Mouse (Mus musculus) lung, embryonic 16.5 days (tissue): ENCODE results near the gene Smtnl2. TPM values are rescaled to one million over a fixed set of nuclear protein-coding genes. Genes with fewer than 3 reads are reported as not detected.

ENCODE experiments used
- ATAC-seq: fragments of 200-750 bp; cut with Nextera tagmentation; 2 replicates; pipeline ENCODE4 v1.8.0; 2017; ENCODE audit warnings: low read depth, mild to moderate bottlenecking, moderate library complexity
- H3K27ac ChIP-seq: fragments of 300-500 bp; sonication (generic); 2 replicates; pipeline ENCODE4 v1.5.1; 2014; ENCODE audit warnings: mild to moderate bottlenecking, control low read depth, low read length
- H3K27me3 ChIP-seq: fragments of 300-500 bp; sonication (generic); 2 replicates; pipeline ENCODE4 v1.6.1; 2014; ENCODE audit warnings: low read depth, low read length, mixed read lengths; ENCODE audit not compliant: control insufficient read depth, insufficient read depth
- H3K36me3 ChIP-seq: fragments of 300-500 bp; sonication (generic); 2 replicates; pipeline ENCODE4 v1.6.1; 2014; ENCODE audit warnings: low read length; ENCODE audit not compliant: control insufficient read depth, insufficient read depth
- H3K4me1 ChIP-seq: fragments of 300-500 bp; sonication (generic); replicated peaks from 2 replicates; pipeline ENCODE4 v1.6.1; 2014; ENCODE audit warnings: low read length, mixed read lengths; ENCODE audit not compliant: control insufficient read depth, insufficient read depth
- H3K4me2 ChIP-seq: fragments of 300-500 bp; sonication (generic); 2 replicates; pipeline ENCODE4 v1.6.1; 2014; ENCODE audit warnings: low read depth, low read length, control low read depth
- H3K4me3 ChIP-seq: fragments of 300-500 bp; sonication (generic); 2 replicates; pipeline ENCODE4 v1.5.1; 2014; ENCODE audit warnings: mild to moderate bottlenecking, low read length, control low read depth
- H3K9ac ChIP-seq: fragments of 300-500 bp; sonication (generic); 2 replicates; pipeline ENCODE4 v1.6.1; 2014; ENCODE audit warnings: low read length, control low read depth
- H3K9me3 ChIP-seq: fragments of 300-500 bp; sonication (generic); 2 replicates; pipeline ENCODE4 v1.6.1; 2016; ENCODE audit warnings: low read length; ENCODE audit not compliant: control insufficient read depth
- WGBS: fragments of 180-500 bp; shearing (Covaris S2); extraction: QIAGEN DNeasy Blood & Tissue Kit; methylation state at CpG from one replicate; pipeline ENCODE4 v1.1.7; 2014; 5-methylcytosine and 5-hydroxymethylcytosine counted together
- polyA plus RNA-seq: library from polyadenylated mRNA; unstranded; fragments of >200 nt; fragmentation: Nextera tagmentation; extraction: Ambion mirVana; gene quantifications from 2 replicates; pipeline ENCODE4 v1.2.1, GENCODE M21; 2015

The Smtnl2 gene
- polyA plus RNA-seq, 1 experiment from 2014 or later: 136 TPM

- 49% methylated on average over 4 of the region's 4 CpGs for WGBS
- H3K4me2 ChIP-seq: no peak overlapping the region
- no peaks in the 10 kb centered on the region for H3K36me3 ChIP-seq
- no peak for ATAC-seq
- H3K4me1 ChIP-seq: peaks cover 17% of the 10 kb centered on the region
- no peak overlapping the region for H3K27ac ChIP-seq
- no peaks in the 10 kb centered on the region for H3K27me3 ChIP-seq
- no peak overlapping the region for H3K9ac ChIP-seq
- no peaks in the 10 kb centered on the region for H3K9me3 ChIP-seq
- no peak overlapping the region for H3K4me3 ChIP-seq
Measured at GRCm38 (mm10) chr11:72417376-72417775, 5.9 kb upstream of the Smtnl2 start.

GRCm38 (mm10) chr11:72416666-72417065 is 5.2 kb upstream of the Smtnl2 start:
- Histone ChIP-seq H3K4me3 (no peak overlapping the region), H3K4me2 (no peak overlapping the region), H3K9ac (no peak overlapping the region), H3K4me1 (peaks cover 23% of the 10 kb centered on the region), H3K9me3 (no peaks in the 10 kb centered on the region), H3K27ac (no peak overlapping the region), H3K36me3 (no peaks in the 10 kb centered on the region), H3K27me3 (no peaks in the 10 kb centered on the region)
- no peak for ATAC-seq
- 73% methylated on average over 5 of the region's 5 CpGs for WGBS

- Histone ChIP-seq H3K9me3 (no peaks in the 10 kb centered on the region), H3K4me3 (no peak overlapping the region), H3K4me1 (peaks cover 23% of the 10 kb centered on the region), H3K27me3 (no peaks in the 10 kb centered on the region), H3K9ac (no peak overlapping the region), H3K36me3 (no peaks in the 10 kb centered on the region), H3K4me2 (no peak overlapping the region), H3K27ac (no peak overlapping the region)
- 52% methylated on average over 8 of the region's 8 CpGs for WGBS
- ATAC-seq: no peak
Measured at GRCm38 (mm10) chr11:72415155-72415554, 3.6 kb upstream of the Smtnl2 start.

GRCm38 (mm10) chr11:72413601-72414190 is 2.2 kb upstream of the Smtnl2 start:
- H3K4me2 ChIP-seq: no peak overlapping the region
- no peaks in the 10 kb centered on the region for H3K9me3 ChIP-seq
- H3K4me3 ChIP-seq: no peak overlapping the region
- no peak for ATAC-seq
- no peaks in the 10 kb centered on the region for H3K27me3 ChIP-seq
- H3K9ac ChIP-seq: 0 out of 2 replicates have a peak overlapping the region, but pooled peaks have one; percentile 21
- H3K27ac ChIP-seq: peak overlapping the region; percentile 58
- 64% methylated on average over 5 of the region's 5 CpGs for WGBS
- H3K4me1 ChIP-seq: peaks cover 30% of the 10 kb centered on the region
- no peaks in the 10 kb centered on the region for H3K36me3 ChIP-seq

GRCm38 (mm10) chr11:72413016-72413415 is 1.5 kb upstream of the Smtnl2 start:
- Histone ChIP-seq H3K27me3 (no peaks in the 10 kb centered on the region), H3K9ac (peak overlapping the region; percentile 21; the same call in 1 of the 2 replicates), H3K4me2 (no peak overlapping the region), H3K27ac (peak overlapping the region; percentile 58), H3K4me3 (no peak overlapping the region), H3K9me3 (no peaks in the 10 kb centered on the region), H3K4me1 (peaks cover 37% of the 10 kb centered on the region), H3K36me3 (no peaks in the 10 kb centered on the region)
- 40% methylated on average over 7 of the region's 7 CpGs for WGBS
- 0 out of 2 replicates have a peak, but pooled peaks have one; percentile 4 for ATAC-seq

GRCm38 (mm10) chr11:72411945-72412344 is 432 bp upstream of the Smtnl2 start:
- H3K9me3 ChIP-seq: no peaks in the 10 kb centered on the region
- WGBS: 14% methylated on average over 9 of the region's 9 CpGs
- H3K27ac ChIP-seq: 0 out of 2 replicates have a peak overlapping the region, but pooled peaks have one; percentile 5
- peak overlapping the region; percentile 96 for H3K4me3 ChIP-seq
- H3K9ac ChIP-seq: peak overlapping the region; percentile 93; the same call in 1 of the 2 replicates
- H3K4me2 ChIP-seq: peak overlapping the region; percentile 92
- H3K36me3 ChIP-seq: no peaks in the 10 kb centered on the region
- peaks cover 47% of the 10 kb centered on the region for H3K4me1 ChIP-seq
- 0 out of 2 replicates have a peak, but pooled peaks have one; percentile 0 for ATAC-seq
- no peaks in the 10 kb centered on the region for H3K27me3 ChIP-seq

- Histone ChIP-seq H3K36me3 (no peaks in the 10 kb centered on the region), H3K4me1 (peaks cover 55% of the 10 kb centered on the region), H3K9me3 (no peaks in the 10 kb centered on the region), H3K27me3 (no peaks in the 10 kb centered on the region), H3K4me3 (peak overlapping the region; percentile 96), H3K27ac (peak overlapping the region; percentile 94), H3K4me2 (peak overlapping the region; percentile 92), H3K9ac (peak overlapping the region; percentile 93)
- WGBS: 2% methylated on average over 25 of the region's 25 CpGs
- ATAC-seq: peak; percentile 11; the same call in 1 of the 2 replicates
Measured at GRCm38 (mm10) chr11:72410521-72411092, 906 bp downstream of the Smtnl2 start.

GRCm38 (mm10) chr11:72409649-72410385 is 1.7 kb downstream of the Smtnl2 start:
- H3K4me3 ChIP-seq: peak overlapping the region; percentile 96
- H3K36me3 ChIP-seq: no peaks in the 10 kb centered on the region
- no peaks in the 10 kb centered on the region for H3K27me3 ChIP-seq
- 37% methylated on average over 12 of the region's 12 CpGs for WGBS
- no peaks in the 10 kb centered on the region for H3K9me3 ChIP-seq
- H3K27ac ChIP-seq: peak overlapping the region; percentile 94
- peak overlapping the region; percentile 92 for H3K4me2 ChIP-seq
- H3K4me1 ChIP-seq: peaks cover 61% of the 10 kb centered on the region
- ATAC-seq: no peak
- H3K9ac ChIP-seq: peak overlapping the region; percentile 93
